Mouse (Mus musculus): ENCODE measurements around the gene Mgat5b. TPM values are rescaled to one million over a fixed set of nuclear protein-coding genes. Genes with fewer than 3 reads are reported as not detected.
A peak's percentile ranks its signal among the peaks of the same experiment; 100 is the strongest.
"Not testable (repeated sequence)": the region's sequence is repeated elsewhere in the genome, so short reads cannot be mapped to it uniquely, and the experiment has no call there.

Mgat5b gene
- polyA plus RNA-seq, 1 experiment from 2014 or later: 0.50 TPM

DNA sequence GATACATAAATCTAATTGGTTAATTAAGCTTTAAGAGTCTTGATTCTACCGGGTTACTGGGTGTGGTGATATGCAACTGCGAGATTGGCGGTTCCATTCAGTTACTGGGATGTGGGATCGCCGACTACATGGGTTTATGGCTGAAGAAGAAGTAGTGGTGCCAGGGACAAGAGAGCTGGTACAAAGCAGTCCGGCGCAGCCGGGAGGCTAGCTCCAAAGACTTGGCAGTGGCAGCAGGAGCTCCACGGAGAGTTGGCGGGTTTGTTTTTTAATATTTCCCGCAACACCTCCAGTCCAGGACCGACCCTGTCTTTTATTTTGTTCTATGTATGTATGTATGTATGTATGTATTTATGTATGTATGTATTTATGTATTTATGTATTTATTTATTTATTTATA is 19.4 kb upstream of the Mgat5b start:
- H3K27me3 ChIP-seq (ENCODE audit: control insufficient read depth, insufficient read depth, low read length): peaks cover 1% of the 10 kb centered on the region
- H3K4me2 ChIP-seq (ENCODE audit: low read length): no peak overlapping the region
- no peaks in the 10 kb centered on the region for H3K36me3 ChIP-seq (ENCODE audit: control insufficient read depth, insufficient read depth, low read length)
- no peak for ATAC-seq (ENCODE audit: insufficient number of reproducible peaks, insufficient read depth, low FRiP score, low read depth)
- no peak overlapping the region for H3K27ac ChIP-seq (replicated peaks in 1 of 2; ENCODE audit: control insufficient read depth in 1 of 2, insufficient read depth in 1 of 2, low read depth in 2 of 2, low read length in 2 of 2)
- H3K9me3 ChIP-seq (ENCODE audit: control insufficient read depth, low read length): no peaks in the 10 kb centered on the region
- no peak overlapping the region for H3K9ac ChIP-seq (ENCODE audit: low read length)
- WGBS: 93% methylated on average over 12 of the region's 12 CpGs
- H3K4me1 ChIP-seq (ENCODE audit: control insufficient read depth in 2 of 2, insufficient read depth in 2 of 2, low read length in 2 of 2): no peaks in the 10 kb centered on the region; a peak in 1 of 4 replicates
- no peak overlapping the region for H3K4me3 ChIP-seq (ENCODE audit: control insufficient read depth in 1 of 2, insufficient read depth in 1 of 2, low read depth in 1 of 2, low read length in 2 of 2)

DNA sequence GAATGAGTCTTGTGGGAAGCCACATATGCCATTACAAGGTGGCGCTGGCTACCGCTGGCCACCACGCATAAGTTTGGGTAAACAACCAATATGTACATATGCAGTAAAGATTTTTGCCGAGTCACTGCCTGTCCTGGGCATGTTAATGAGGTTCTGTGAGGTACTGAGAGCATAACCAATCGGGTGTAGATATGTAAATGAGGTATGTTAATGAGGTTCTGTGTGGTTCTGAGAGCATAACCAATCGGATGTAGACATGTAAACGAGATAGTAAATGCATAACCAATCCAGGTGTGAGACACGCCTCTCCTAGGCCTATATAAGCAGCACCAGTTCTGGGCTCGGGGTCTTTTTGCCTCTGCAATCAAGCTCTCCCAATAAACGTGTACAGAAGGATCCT is 16.1 kb upstream of the Mgat5b start:
- not testable (repeated sequence) for ATAC-seq (ENCODE audit: insufficient number of reproducible peaks, insufficient read depth, low FRiP score, low read depth); H3K36me3 ChIP-seq (ENCODE audit: control insufficient read depth, insufficient read depth, low read length); H3K9me3 ChIP-seq (ENCODE audit: control insufficient read depth, low read length); H3K9ac ChIP-seq (ENCODE audit: low read length); H3K27ac ChIP-seq (replicated peaks in 1 of 2; ENCODE audit: control insufficient read depth in 1 of 2, insufficient read depth in 1 of 2, low read depth in 2 of 2, low read length in 2 of 2); H3K4me1 ChIP-seq (ENCODE audit: control insufficient read depth in 2 of 2, insufficient read depth in 2 of 2, low read length in 2 of 2); H3K4me3 ChIP-seq (ENCODE audit: control insufficient read depth in 1 of 2, insufficient read depth in 1 of 2, low read depth in 1 of 2, low read length in 2 of 2); H3K4me2 ChIP-seq (ENCODE audit: low read length)
- H3K27me3 ChIP-seq (ENCODE audit: control insufficient read depth, insufficient read depth, low read length): peaks cover 18% of the 10 kb centered on the region
- WGBS: 85% methylated on average over 10 of the region's 10 CpGs

DNA sequence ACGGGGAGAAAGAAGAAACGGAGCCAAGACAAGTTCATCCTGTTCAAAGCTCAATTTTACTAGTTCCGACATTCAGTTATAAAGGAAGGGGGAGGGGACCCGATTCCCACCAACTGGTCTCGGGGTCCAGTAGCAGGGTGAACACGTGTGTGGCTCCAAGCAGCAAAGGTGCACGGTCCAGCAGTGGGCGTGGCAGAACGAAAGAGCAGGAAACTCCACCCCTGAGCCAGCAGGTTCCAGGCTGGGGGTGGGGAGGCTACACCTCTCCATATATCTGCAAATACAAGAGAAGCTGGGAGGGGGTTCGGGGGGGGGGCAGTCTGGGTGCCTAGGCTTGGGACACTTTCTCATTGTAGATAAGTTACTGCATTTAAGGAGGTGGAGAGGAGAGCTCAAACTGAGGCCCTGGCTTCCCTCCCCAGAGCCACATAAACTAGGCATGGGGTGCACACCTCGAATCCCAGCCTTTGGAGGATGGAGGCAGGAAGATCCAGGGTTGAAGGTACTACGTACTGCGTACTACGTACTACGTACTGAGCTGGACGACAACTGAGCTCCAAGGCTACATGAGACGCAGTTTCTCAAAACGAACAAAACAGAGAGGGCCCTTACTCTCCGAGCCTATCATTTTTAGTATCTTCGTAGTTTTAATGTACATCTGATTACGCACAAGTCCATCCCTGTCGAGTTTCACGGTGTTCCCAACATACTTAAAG is 12.8 kb upstream of the Mgat5b start:
- 5% methylated on average over 23 of the region's 23 CpGs for WGBS
- no peak for ATAC-seq (ENCODE audit: insufficient number of reproducible peaks, insufficient read depth, low FRiP score, low read depth)
- 0 out of 4 replicates have a peak, but pooled peaks cover 0 to 8% of the 10 kb centered on the region in 2 experiments for H3K4me1 ChIP-seq (ENCODE audit: control insufficient read depth in 2 of 2, insufficient read depth in 2 of 2, low read length in 2 of 2)
- no peak overlapping the region for H3K27ac ChIP-seq (replicated peaks in 1 of 2; ENCODE audit: control insufficient read depth in 1 of 2, insufficient read depth in 1 of 2, low read depth in 2 of 2, low read length in 2 of 2)
- H3K9me3 ChIP-seq (ENCODE audit: control insufficient read depth, low read length): no peaks in the 10 kb centered on the region
- H3K4me2 ChIP-seq (ENCODE audit: low read length): peak overlapping the region; percentile 60
- H3K4me3 ChIP-seq (ENCODE audit: control insufficient read depth in 1 of 2, insufficient read depth in 1 of 2, low read depth in 1 of 2, low read length in 2 of 2): peak overlapping the region; percentile 28 to 32
- no peaks in the 10 kb centered on the region for H3K36me3 ChIP-seq (ENCODE audit: control insufficient read depth, insufficient read depth, low read length)
- H3K9ac ChIP-seq (ENCODE audit: low read length): 0 out of 2 replicates have a peak overlapping the region, but pooled peaks have one; percentile 13
- H3K27me3 ChIP-seq (ENCODE audit: control insufficient read depth, insufficient read depth, low read length): peaks cover 18% of the 10 kb centered on the region

DNA sequence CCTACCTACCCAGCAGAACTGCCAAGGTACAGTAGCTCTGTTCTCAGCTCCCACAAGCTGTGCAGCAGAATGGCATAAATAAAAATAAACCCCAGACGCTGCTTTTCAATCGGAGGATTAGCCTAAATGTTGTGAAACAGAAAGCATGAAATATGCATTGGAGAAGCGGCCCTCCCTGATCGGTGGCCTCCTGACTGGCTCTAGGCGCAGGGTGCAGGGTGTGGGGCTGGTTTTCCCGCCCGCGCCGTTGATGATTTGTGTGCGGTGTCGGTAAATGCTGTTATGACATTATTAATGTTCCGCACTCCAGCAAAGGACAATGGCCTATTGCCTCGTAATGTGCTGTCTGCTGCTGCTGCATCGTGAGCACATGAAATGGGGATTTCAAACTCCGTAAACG is 5.1 kb upstream of the Mgat5b start:
- Histone ChIP-seq H3K9ac (ENCODE audit: low read length) (no peak overlapping the region), H3K4me2 (ENCODE audit: low read length) (no peak overlapping the region), H3K27me3 (ENCODE audit: control insufficient read depth, insufficient read depth, low read length) (peaks cover 30% of the 10 kb centered on the region), H3K4me3 (ENCODE audit: control insufficient read depth in 1 of 2, insufficient read depth in 1 of 2, low read depth in 1 of 2, low read length in 2 of 2) (no peak overlapping the region), H3K4me1 (ENCODE audit: control insufficient read depth in 2 of 2, insufficient read depth in 2 of 2, low read length in 2 of 2) (no peaks in the 10 kb centered on the region; a peak in 1 of 4 replicates), H3K36me3 (ENCODE audit: control insufficient read depth, insufficient read depth, low read length) (no peaks in the 10 kb centered on the region), H3K27ac (replicated peaks in 1 of 2; ENCODE audit: control insufficient read depth in 1 of 2, insufficient read depth in 1 of 2, low read depth in 2 of 2, low read length in 2 of 2) (no peak overlapping the region), H3K9me3 (ENCODE audit: control insufficient read depth, low read length) (no peaks in the 10 kb centered on the region)
- ATAC-seq (ENCODE audit: insufficient number of reproducible peaks, insufficient read depth, low FRiP score, low read depth): no peak
- 74% methylated on average over 16 of the region's 16 CpGs for WGBS

DNA sequence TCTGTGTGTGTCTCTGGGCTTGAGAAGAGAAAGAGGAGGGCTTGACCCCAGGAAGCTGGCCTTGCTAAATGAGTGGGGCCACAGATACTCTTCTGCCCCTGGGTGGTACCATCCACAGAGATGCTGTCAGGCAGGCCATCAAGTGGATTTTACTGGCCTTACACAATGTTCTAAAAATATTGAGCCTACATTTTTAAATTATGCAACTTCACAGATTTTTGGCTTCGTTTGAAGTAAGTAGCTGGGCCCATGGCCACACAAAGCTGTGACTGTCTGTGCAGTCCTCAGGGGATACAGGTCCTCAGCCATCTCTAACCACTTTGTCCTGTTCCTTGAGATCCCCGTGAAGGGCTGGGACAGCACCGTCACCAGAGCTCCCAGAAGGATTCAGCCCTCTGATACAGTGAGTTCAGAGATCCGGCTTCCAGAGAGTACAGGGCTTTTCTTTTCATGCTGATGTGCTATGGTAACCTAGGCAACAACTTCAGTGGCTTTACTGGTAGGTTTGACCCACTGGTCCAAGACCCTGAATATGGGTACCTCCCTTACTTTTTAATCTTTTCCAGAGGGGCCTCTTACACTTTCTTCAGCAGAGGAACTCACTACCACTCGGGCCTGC is 4.3 kb upstream of the Mgat5b start:
- no peak for ATAC-seq (ENCODE audit: insufficient number of reproducible peaks, insufficient read depth, low FRiP score, low read depth)
- no peak overlapping the region for H3K4me2 ChIP-seq (ENCODE audit: low read length)
- peaks cover 37% of the 10 kb centered on the region for H3K27me3 ChIP-seq (ENCODE audit: control insufficient read depth, insufficient read depth, low read length)

DNA sequence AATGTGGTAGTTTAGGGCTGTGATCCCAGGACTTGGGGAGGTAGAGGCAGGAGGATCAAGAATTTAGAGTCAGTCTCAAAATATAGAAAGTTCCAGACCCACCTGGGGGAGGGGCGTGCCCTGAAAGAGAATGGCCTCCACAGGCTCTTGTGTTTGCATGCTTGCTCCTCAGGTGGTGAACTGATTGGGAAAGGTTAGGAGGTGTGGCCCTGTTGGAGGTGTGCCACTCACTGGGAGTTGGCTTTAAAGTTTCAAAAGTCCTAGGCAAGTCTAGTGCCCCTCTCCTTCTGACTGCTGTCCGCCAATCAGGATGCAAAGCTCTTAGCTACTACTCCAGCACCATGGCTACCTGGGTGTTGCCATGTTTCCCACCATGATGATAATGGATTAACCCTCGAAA is 3.4 kb upstream of the Mgat5b start:
- Histone ChIP-seq H3K4me3 (ENCODE audit: control insufficient read depth in 1 of 2, insufficient read depth in 1 of 2, low read depth in 1 of 2, low read length in 2 of 2) (no peak overlapping the region), H3K9ac (ENCODE audit: low read length) (no peak overlapping the region), H3K4me1 (ENCODE audit: control insufficient read depth in 2 of 2, insufficient read depth in 2 of 2, low read length in 2 of 2) (peaks cover 0 to 7% of the 10 kb centered on the region in 2 experiments; a peak in 2 of 4 replicates), H3K9me3 (ENCODE audit: control insufficient read depth, low read length) (no peaks in the 10 kb centered on the region), H3K27ac (replicated peaks in 1 of 2; ENCODE audit: control insufficient read depth in 1 of 2, insufficient read depth in 1 of 2, low read depth in 2 of 2, low read length in 2 of 2) (no peak overlapping the region), H3K36me3 (ENCODE audit: control insufficient read depth, insufficient read depth, low read length) (no peaks in the 10 kb centered on the region), H3K27me3 (ENCODE audit: control insufficient read depth, insufficient read depth, low read length) (peaks cover 45% of the 10 kb centered on the region), H3K4me2 (ENCODE audit: low read length) (no peak overlapping the region)
- WGBS: 80% methylated on average over 3 of the region's 3 CpGs
- no peak for ATAC-seq (ENCODE audit: insufficient number of reproducible peaks, insufficient read depth, low FRiP score, low read depth)

More for the DNA sequence above, 4.3 kb upstream of the Mgat5b start:
- no peaks in the 10 kb centered on the region for H3K9me3 ChIP-seq (ENCODE audit: control insufficient read depth, low read length)
- H3K27ac ChIP-seq (replicated peaks in 1 of 2; ENCODE audit: control insufficient read depth in 1 of 2, insufficient read depth in 1 of 2, low read depth in 2 of 2, low read length in 2 of 2): no peak overlapping the region
- H3K4me3 ChIP-seq (ENCODE audit: control insufficient read depth in 1 of 2, insufficient read depth in 1 of 2, low read depth in 1 of 2, low read length in 2 of 2): no peak overlapping the region
- H3K36me3 ChIP-seq (ENCODE audit: control insufficient read depth, insufficient read depth, low read length): no peaks in the 10 kb centered on the region
- 58% methylated on average over 5 of the region's 5 CpGs for WGBS
- no peak overlapping the region for H3K9ac ChIP-seq (ENCODE audit: low read length)
- peaks cover 0 to 5% of the 10 kb centered on the region in 2 experiments; a peak in 2 of 4 replicates for H3K4me1 ChIP-seq (ENCODE audit: control insufficient read depth in 2 of 2, insufficient read depth in 2 of 2, low read length in 2 of 2)

DNA sequence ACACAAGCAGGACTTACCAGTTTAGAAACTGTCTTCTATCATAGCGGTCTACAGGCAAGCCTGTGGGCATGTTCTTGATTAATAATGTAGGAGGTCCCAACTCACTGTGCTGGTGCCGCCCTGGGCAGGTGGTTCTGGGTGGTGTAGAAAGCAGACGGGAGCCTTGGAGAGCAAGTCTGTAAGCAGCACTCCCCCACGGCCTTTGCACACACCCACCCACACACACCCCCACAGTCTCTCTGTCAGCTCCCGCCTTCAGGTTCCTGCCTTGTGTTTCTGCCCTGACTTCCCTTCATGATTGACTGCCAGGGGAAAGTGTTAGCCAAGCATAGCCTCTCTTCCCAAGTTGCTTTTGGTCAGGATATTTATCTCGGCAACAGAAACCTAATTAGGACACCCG is 1.3 kb upstream of the Mgat5b start:
- ATAC-seq (ENCODE audit: insufficient number of reproducible peaks, insufficient read depth, low FRiP score, low read depth): no peak
- H3K4me1 ChIP-seq (ENCODE audit: control insufficient read depth in 2 of 2, insufficient read depth in 2 of 2, low read length in 2 of 2): peaks cover 7 to 14% of the 10 kb centered on the region in 2 experiments
- 51% methylated on average over 7 of the region's 7 CpGs for WGBS
- no peaks in the 10 kb centered on the region for H3K36me3 ChIP-seq (ENCODE audit: control insufficient read depth, insufficient read depth, low read length)
- no peak overlapping the region for H3K4me2 ChIP-seq (ENCODE audit: low read length)
- no peak overlapping the region for H3K27ac ChIP-seq (replicated peaks in 1 of 2; ENCODE audit: control insufficient read depth in 1 of 2, insufficient read depth in 1 of 2, low read depth in 2 of 2, low read length in 2 of 2)
- peaks cover 58% of the 10 kb centered on the region for H3K27me3 ChIP-seq (ENCODE audit: control insufficient read depth, insufficient read depth, low read length)
- H3K4me3 ChIP-seq (ENCODE audit: control insufficient read depth in 1 of 2, insufficient read depth in 1 of 2, low read depth in 1 of 2, low read length in 2 of 2): no peak overlapping the region
- H3K9ac ChIP-seq (ENCODE audit: low read length): no peak overlapping the region
- no peaks in the 10 kb centered on the region for H3K9me3 ChIP-seq (ENCODE audit: control insufficient read depth, low read length)
